Mouse (Mus musculus): ENCODE measurements at regions not wholly inside any gene's neighbourhood (a gene's known extent, or its start where the extent isn't known, plus 50 kb on each side); places are given as distances from the start of the nearest gene placed in this dataset.
A peak's percentile ranks its signal among the peaks of the same experiment; 100 is the strongest.

DNA sequence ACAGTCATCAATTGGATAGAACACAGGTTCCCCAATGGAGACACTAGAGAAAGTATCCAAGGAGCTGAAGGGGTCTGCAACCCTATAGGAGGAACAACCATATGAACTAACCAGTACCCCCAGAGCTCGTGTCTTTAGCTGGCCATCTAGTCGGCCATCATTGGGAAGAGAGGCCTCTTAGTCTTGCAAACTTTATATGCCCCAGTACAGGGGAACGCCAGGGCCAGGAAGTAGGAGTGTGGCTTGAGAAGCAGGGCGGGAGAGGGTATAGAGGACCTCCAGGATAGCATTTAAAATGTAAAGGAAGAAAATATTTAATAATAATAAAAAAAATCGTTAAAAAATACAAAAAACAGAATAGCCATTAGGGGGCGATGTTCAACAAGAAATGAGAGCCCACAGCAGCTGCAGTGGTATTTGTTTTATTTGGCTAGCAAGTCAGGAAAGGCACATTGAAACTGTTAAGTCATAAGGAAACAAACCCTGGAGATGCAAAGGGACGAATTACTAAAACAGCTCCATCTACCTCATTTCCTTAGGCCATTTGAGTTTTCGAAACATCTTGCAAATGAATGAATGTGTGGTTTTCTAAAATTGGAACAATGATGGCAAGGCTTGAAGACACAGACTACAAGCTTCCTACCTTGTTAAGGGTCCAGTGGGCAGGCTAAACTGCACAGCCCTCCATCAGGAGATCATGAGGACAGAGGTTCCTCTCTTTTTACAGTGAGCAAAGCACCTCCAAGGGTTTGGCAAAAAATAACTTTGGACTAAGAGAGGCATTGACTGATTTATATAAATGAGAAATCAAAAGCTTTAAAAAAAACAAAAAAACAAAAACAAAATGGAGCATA, 350.7 kb upstream of the Rasa1 start:
- DNase-seq (ENCODE audit: low read depth, low spot score): peak; percentile 17

DNA sequence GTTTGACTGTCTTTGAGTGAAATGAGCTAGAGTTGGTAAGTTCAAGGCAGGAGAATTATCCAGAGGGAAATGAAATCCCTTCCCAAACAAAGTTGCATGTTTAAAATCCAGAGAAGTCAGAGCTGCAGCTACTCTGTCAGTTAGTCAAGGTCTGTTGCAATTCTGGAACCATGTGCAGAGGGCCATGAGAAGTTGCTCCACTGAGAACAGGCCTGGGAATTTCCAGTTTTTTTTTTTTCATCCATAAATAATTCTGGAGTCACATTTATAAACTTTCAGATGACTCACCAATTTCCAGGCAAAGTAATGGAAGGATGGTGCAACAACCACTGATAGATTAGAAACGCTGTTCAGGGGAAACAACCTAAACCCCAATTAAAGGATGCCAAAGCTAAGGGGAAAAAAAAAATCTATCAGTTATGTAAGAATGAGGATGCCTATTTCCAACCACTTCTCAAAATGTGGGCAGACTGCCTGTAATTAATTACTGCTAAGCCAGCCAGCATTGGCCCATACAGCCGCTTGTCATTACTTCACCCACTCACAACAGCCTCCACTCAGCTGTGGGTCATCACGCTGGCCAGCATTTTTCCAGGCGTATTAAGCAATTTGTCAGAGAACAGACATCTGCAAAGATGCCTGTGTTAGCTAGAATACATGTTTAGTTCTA, 340.7 kb upstream of the Rasa1 start:
- DNase-seq (ENCODE audit: low read depth, low spot score): peak; percentile 36

Data from telencephalon, adult 2 months (tissue).